Mouse (Mus musculus): Measurements from ENCODE around the gene N4bp1. TPM values are rescaled to one million over a fixed set of nuclear protein-coding genes. Genes with fewer than 3 reads are reported as not detected.

Gene N4bp1
- polyA plus RNA-seq, 1 experiment: 19.4 TPM

DNA sequence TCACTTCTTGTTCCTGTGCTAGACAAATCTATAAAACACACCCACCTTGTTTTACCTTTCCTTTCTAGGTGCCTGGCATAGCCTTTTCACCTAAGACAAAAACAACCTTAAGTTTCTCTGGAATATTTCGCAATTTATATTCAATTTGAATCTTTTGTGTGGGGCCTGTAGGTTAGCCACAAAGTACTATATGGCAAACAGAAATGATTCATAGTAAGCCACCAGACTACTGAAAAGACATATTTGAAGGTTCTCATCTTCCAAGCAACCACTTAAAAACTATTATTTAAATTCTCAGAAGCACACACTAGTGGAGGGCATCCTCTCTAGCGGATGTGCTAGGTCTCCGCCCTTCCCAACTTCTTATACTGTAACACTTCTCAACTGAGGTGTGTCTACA is 32.6 kb downstream of the N4bp1 start:
- Histone ChIP-seq H3K4me3 (ENCODE audit: low read depth, low read length) (no peak overlapping the region), H3K27me3 (ENCODE audit: control insufficient read depth, insufficient read depth, low read length) (no peaks in the 10 kb centered on the region), H3K4me1 (ENCODE audit: control insufficient read depth, insufficient read depth, insufficient read length, low read length) (no peaks in the 10 kb centered on the region), H3K36me3 (ENCODE audit: control insufficient read depth, insufficient read depth, low read length) (peaks cover 39% of the 10 kb centered on the region), H3K27ac (ENCODE audit: insufficient read depth, low read depth, low read length) (no peak overlapping the region)
- no peak for TF ChIP-seq CTCF (IDR thresholded peaks at IDR 0.05; ENCODE audit: extremely low read depth, insufficient read length, insufficient replicate concordance, low read depth, low read length)
- no peak for TF ChIP-seq POLR2A (IDR thresholded peaks at IDR 0.05; ENCODE audit: low read depth, low read length)
- 86% methylated on average over 3 of the region's 3 CpGs for WGBS

- Histone ChIP-seq H3K27me3 (ENCODE audit: control insufficient read depth, insufficient read depth, low read length) (no peaks in the 10 kb centered on the region), H3K36me3 (ENCODE audit: control insufficient read depth, insufficient read depth, low read length) (peaks cover 55% of the 10 kb centered on the region), H3K4me1 (ENCODE audit: control insufficient read depth, insufficient read depth, insufficient read length, low read length) (no peaks in the 10 kb centered on the region), H3K27ac (ENCODE audit: insufficient read depth, low read depth, low read length) (no peak overlapping the region), H3K4me3 (ENCODE audit: low read depth, low read length) (no peak overlapping the region)
- WGBS: 95% methylated on average over 5 of the region's 5 CpGs
- TF ChIP-seq POLR2A (IDR thresholded peaks at IDR 0.05; ENCODE audit: low read depth, low read length): no peak
These were observed 36.2 kb downstream of the N4bp1 start for GRCm38 (mm10) chr8:86848876-86849275.

- WGBS: 86% methylated on average over 6 of the region's 6 CpGs
- H3K27me3 ChIP-seq (ENCODE audit: control insufficient read depth, insufficient read depth, low read length): no peaks in the 10 kb centered on the region
- H3K27ac ChIP-seq (ENCODE audit: insufficient read depth, low read depth, low read length): no peak overlapping the region
- H3K4me3 ChIP-seq (ENCODE audit: low read depth, low read length): no peak overlapping the region
- H3K4me1 ChIP-seq (ENCODE audit: control insufficient read depth, insufficient read depth, insufficient read length, low read length): no peaks in the 10 kb centered on the region
- TF ChIP-seq CTCF (IDR thresholded peaks at IDR 0.05; ENCODE audit: extremely low read depth, insufficient read length, insufficient replicate concordance, low read depth, low read length) (no peak), POLR2A (IDR thresholded peaks at IDR 0.05; ENCODE audit: low read depth, low read length) (no peak)
- H3K36me3 ChIP-seq (ENCODE audit: control insufficient read depth, insufficient read depth, low read length): peaks cover 57% of the 10 kb centered on the region
These were observed 36.7 kb downstream of the N4bp1 start for GRCm38 (mm10) chr8:86848401-86848800.

- no peaks in the 10 kb centered on the region for H3K4me1 ChIP-seq (ENCODE audit: control insufficient read depth, insufficient read depth, insufficient read length, low read length)
- H3K36me3 ChIP-seq (ENCODE audit: control insufficient read depth, insufficient read depth, low read length): peaks cover 63% of the 10 kb centered on the region
- no peak overlapping the region for H3K4me3 ChIP-seq (ENCODE audit: low read depth, low read length)
- no peak overlapping the region for H3K27ac ChIP-seq (ENCODE audit: insufficient read depth, low read depth, low read length)
- no peak for TF ChIP-seq CTCF (IDR thresholded peaks at IDR 0.05; ENCODE audit: extremely low read depth, insufficient read length, insufficient replicate concordance, low read depth, low read length)
- TF ChIP-seq POLR2A (IDR thresholded peaks at IDR 0.05; ENCODE audit: low read depth, low read length): no peak
- no peaks in the 10 kb centered on the region for H3K27me3 ChIP-seq (ENCODE audit: control insufficient read depth, insufficient read depth, low read length)
- 86% methylated on average over 3 of the region's 3 CpGs for WGBS
These were observed 38.0 kb downstream of the N4bp1 start for GRCm38 (mm10) chr8:86847091-86847490.

- Histone ChIP-seq H3K36me3 (ENCODE audit: control insufficient read depth, insufficient read depth, low read length) (peaks cover 65% of the 10 kb centered on the region), H3K4me3 (ENCODE audit: low read depth, low read length) (no peak overlapping the region), H3K4me1 (ENCODE audit: control insufficient read depth, insufficient read depth, insufficient read length, low read length) (no peaks in the 10 kb centered on the region), H3K27ac (ENCODE audit: insufficient read depth, low read depth, low read length) (no peak overlapping the region), H3K27me3 (ENCODE audit: control insufficient read depth, insufficient read depth, low read length) (no peaks in the 10 kb centered on the region)
- WGBS: 93% methylated on average over 5 of the region's 5 CpGs
- TF ChIP-seq CTCF (IDR thresholded peaks at IDR 0.05; ENCODE audit: extremely low read depth, insufficient read length, insufficient replicate concordance, low read depth, low read length): no peak
- TF ChIP-seq POLR2A (IDR thresholded peaks at IDR 0.05; ENCODE audit: low read depth, low read length): no peak
These were observed 39.2 kb downstream of the N4bp1 start for GRCm38 (mm10) chr8:86845875-86846274.

GRCm38 (mm10) chr8:86844856-86845255 is 40.2 kb downstream of the N4bp1 start:
- no peak overlapping the region for H3K4me3 ChIP-seq (ENCODE audit: low read depth, low read length)
- 93% methylated on average over 6 of the region's 6 CpGs for WGBS
- H3K4me1 ChIP-seq (ENCODE audit: control insufficient read depth, insufficient read depth, insufficient read length, low read length): no peaks in the 10 kb centered on the region
- TF ChIP-seq CTCF (IDR thresholded peaks at IDR 0.05; ENCODE audit: extremely low read depth, insufficient read length, insufficient replicate concordance, low read depth, low read length): no peak
- TF ChIP-seq POLR2A (IDR thresholded peaks at IDR 0.05; ENCODE audit: low read depth, low read length): no peak
- peaks cover 59% of the 10 kb centered on the region for H3K36me3 ChIP-seq (ENCODE audit: control insufficient read depth, insufficient read depth, low read length)
- H3K27ac ChIP-seq (ENCODE audit: insufficient read depth, low read depth, low read length): no peak overlapping the region
- no peaks in the 10 kb centered on the region for H3K27me3 ChIP-seq (ENCODE audit: control insufficient read depth, insufficient read depth, low read length)

DNA sequence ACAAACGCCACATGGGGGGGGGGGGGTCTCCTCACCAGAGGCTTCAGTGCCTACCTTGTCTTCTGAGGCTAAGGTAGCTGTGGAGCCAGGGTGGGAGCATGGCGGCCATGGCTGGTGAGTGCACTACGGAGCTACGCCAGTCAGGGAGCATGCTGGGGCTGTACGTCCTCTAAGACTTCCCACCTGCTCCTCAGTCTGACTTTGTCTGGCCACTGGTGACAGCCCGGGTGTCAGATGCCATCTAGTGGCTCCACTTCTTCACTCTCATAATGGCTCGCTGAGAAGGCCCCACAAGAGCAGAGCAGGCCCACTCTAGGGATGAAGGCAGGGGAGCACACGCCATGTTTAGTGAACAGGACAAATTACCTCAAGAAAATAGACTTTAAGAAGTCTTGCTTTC is 41.2 kb downstream of the N4bp1 start:
- peaks cover 56% of the 10 kb centered on the region for H3K36me3 ChIP-seq (ENCODE audit: control insufficient read depth, insufficient read depth, low read length)
- H3K27ac ChIP-seq (ENCODE audit: insufficient read depth, low read depth, low read length): no peak overlapping the region
- WGBS: 73% methylated on average over 8 of the region's 8 CpGs
- H3K27me3 ChIP-seq (ENCODE audit: control insufficient read depth, insufficient read depth, low read length): no peaks in the 10 kb centered on the region
- no peaks in the 10 kb centered on the region for H3K4me1 ChIP-seq (ENCODE audit: control insufficient read depth, insufficient read depth, insufficient read length, low read length)
- TF ChIP-seq POLR2A (IDR thresholded peaks at IDR 0.05; ENCODE audit: low read depth, low read length) (no peak), CTCF (IDR thresholded peaks at IDR 0.05; ENCODE audit: extremely low read depth, insufficient read length, insufficient replicate concordance, low read depth, low read length) (peak; percentile 34; the same call in 1 of the 2 replicates)
- no peak overlapping the region for H3K4me3 ChIP-seq (ENCODE audit: low read depth, low read length)

All from small intestine, adult 2 months (tissue).